Mouse (Mus musculus): ENCODE results near the gene Dscam.

DNA sequence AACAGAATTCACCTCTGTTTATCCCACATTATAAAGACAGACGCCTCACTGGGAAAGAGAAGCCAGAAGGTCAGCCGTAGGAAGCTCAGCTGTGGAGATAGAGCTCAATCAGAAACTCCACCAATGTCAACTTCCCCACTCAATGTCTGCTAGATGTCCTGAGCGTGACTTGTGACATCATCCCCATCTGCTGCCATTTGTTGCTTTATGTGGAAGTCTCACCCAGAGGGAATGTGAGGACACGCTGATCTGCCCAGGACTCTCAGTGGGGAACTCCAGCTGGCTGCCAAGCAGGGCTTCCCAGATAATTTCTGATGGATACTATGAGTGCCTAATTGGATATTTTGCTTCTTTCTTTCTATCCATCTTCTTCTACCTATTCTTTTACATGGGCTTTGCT, 103.7 kb downstream of the Dscam start:
- TF ChIP-seq CTCF (IDR thresholded peaks at IDR 0.05; ENCODE audit: low read depth) (no peak), EP300 (IDR thresholded peaks at IDR 0.05; ENCODE audit: low read depth) (no peak)

All from heart, postnatal 0 days (tissue).